13 mouse cellular contexts compared by ENCODE assay signal in the genomic region with DNA sequence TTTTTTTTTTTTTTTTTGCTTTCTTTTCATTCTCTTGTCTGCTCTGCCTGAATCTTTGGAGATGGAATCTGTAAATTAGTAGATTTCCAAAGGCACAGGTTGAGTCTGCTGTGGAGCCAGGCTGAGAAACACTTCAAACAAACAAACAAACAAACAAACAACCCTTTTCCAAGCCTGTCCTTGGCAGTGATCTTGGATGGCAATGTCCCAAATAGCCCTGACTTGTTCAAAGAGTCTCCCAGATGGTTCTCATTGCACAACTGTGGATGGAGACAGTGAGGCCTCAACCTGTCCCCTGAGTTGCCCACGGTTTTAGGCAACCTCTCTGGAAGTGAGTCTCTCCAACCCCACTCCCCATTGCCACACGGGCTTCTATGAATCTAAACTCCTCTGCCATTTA. TPM values are rescaled to one million over a fixed set of nuclear protein-coding genes. Genes with fewer than 3 reads are reported as not detected.
DNase-seq lines count a peak whose midpoint lies in the region; ATAC-seq and TF ChIP-seq lines count a peak whose summit lies in the region.
"Had no signal": no experiment of that assay in that cellular context is flagged by ENCODE, and none has a peak within 500 bp of the region (broad histone marks: within the 10 kb centered on the region; RNA-seq: fewer than 3 reads in every experiment).

No protein-coding gene starts in this region.

- TF ChIP-seq CTCF in thymus, adult 2 months (IDR thresholded peaks at IDR 0.05; ENCODE audit: borderline replicate concordance, control insufficient read depth, extremely low read depth, insufficient read depth, low read length, poor library complexity): no peak

- 65% methylated on average over 2 of the region's 2 CpGs for WGBS in thymus, adult 2 months
- 65% methylated on average over 2 of the region's 2 CpGs for WGBS in intestine, embryonic 15.5 days

- H3K4me1 ChIP-seq in thymus, adult 2 months (replicated peaks; ENCODE audit: control insufficient read depth, insufficient read depth, low read length): peaks cover 20% of the 10 kb centered on the region
- 0 out of 2 replicates have a peak, but pooled peaks cover 10% of the 10 kb centered on the region for H3K4me1 ChIP-seq in intestine, embryonic 15.5 days (replicated peaks)

- ATAC-seq in intestine, embryonic 15.5 days: no peak
- ATAC-seq in granulocyte monocyte progenitor cell, adult 5-6 weeks (replicated peaks; ENCODE audit: poor library complexity, severe bottlenecking): no peak
- ATAC-seq: liver, postnatal 0 days had no signal

- H3K4me2 ChIP-seq in intestine, embryonic 15.5 days (replicated peaks): peak overlapping the region; percentile 96; the same call in 1 of the 2 replicates

- intact Hi-C loops in left cerebral cortex, postnatal 25 days (cut with DNase I): no loop called here

- no peaks in the 10 kb centered on the region for H3K9me3 ChIP-seq in intestine, embryonic 15.5 days
- H3K9me3 ChIP-seq: stomach, embryonic 15.5 days had no signal

- H3K27ac ChIP-seq in thymus, adult 2 months (ENCODE audit: control insufficient read depth, insufficient read depth, low read length): peak overlapping the region; percentile 37; the same call in 1 of the 2 replicates
- H3K27ac ChIP-seq in intestine, embryonic 15.5 days: no peak overlapping the region
- H3K27ac ChIP-seq: heart, adult 2 months; layer of hippocampus, adult 2 months; stomach, embryonic 15.5 days had no signal

- H3K27me3 ChIP-seq in thymus, adult 2 months (ENCODE audit: control insufficient read depth, insufficient read depth, low read length): no peaks in the 10 kb centered on the region
- H3K27me3 ChIP-seq in intestine, embryonic 15.5 days (replicated peaks): no peaks in the 10 kb centered on the region
- H3K27me3 ChIP-seq: stomach, embryonic 15.5 days had no signal

- peaks cover 3% of the 10 kb centered on the region for H3K36me3 ChIP-seq in thymus, adult 2 months (ENCODE audit: control insufficient read depth, insufficient read depth, low read length)
- 0 out of 2 replicates have a peak, but pooled peaks cover 4% of the 10 kb centered on the region for H3K36me3 ChIP-seq in intestine, embryonic 15.5 days

- no peak overlapping the region for H3K4me3 ChIP-seq in thymus, adult 2 months (ENCODE audit: control insufficient read depth, insufficient read depth, low read length)
- no peak overlapping the region for H3K4me3 ChIP-seq in intestine, embryonic 15.5 days (replicated peaks)
- H3K4me3 ChIP-seq: heart, adult 2 months had no signal

- DNase-seq in cerebellum, postnatal 25 days: peak; percentile 29 to 49
- DNase-seq in cerebellum, postnatal 36 days: no peak
- DNase-seq in thymus, adult 2 months: no peak
- DNase-seq in thymus, postnatal 4 days: no peak
- DNase-seq in embryo, embryonic 10 days (ENCODE audit: low spot score): no peak
- no peak for DNase-seq in left cerebral cortex, postnatal 25 days (ENCODE audit: low spot score in 2 of 2)
- DNase-seq: adrenal gland, adult 8-10 months had no signal

- no peak overlapping the region for H3K9ac ChIP-seq in intestine, embryonic 15.5 days
- H3K9ac ChIP-seq: liver, postnatal 0 days; stomach, embryonic 15.5 days had no signal

- TF ChIP-seq POLR2A in thymus, adult 2 months (IDR thresholded peaks at IDR 0.05; ENCODE audit: control insufficient read depth, extremely low read depth, insufficient read depth, low read length, poor library complexity): no peak

RNA-seq across cellular contexts. Expression of gene Slc38a1, which starts 4.1 kb away (rescaled TPM):
- 136 and 170 TPM in 2 replicates for polyA plus RNA-seq in thymus, adult 2 months (2012; rRNA removed)
- 113 and 119 TPM in 2 replicates for polyA plus RNA-seq in intestine, embryonic 15.5 days (2015; fragmentation: Nextera tagmentation; extraction: Ambion mirVana)
- 100 to 1,000 TPM in 1 of 2 experiments, 10 to 100 TPM in 1; 98.2 to 103 TPM for total RNA-seq in left cerebral cortex, postnatal 25 days (2021)
- total RNA-seq in granulocyte monocyte progenitor cell, adult 5-6 weeks (2014; fragmentation: Nextera tagmentation): 93.0 and 110 TPM in 2 replicates
- 63.9 and 67.5 TPM in 2 replicates for total RNA-seq in granulocyte monocyte progenitor cell, adult 5-6 weeks (2017)

Comparison
In these comparisons a context has a peak if more than half of its experiments do, and no peak if none do; other contexts are left out.
1. DNase-seq: peak in cerebellum, postnatal 25 days (2 of 2); none in cerebellum, postnatal 36 days (0 of 2), thymus, adult 2 months (single experiment), thymus, postnatal 4 days (single experiment), embryo, embryonic 10 days (single experiment) and left cerebral cortex, postnatal 25 days (0 of 2).